Mouse (Mus musculus): ENCODE measurements around the gene Itm2a. TPM values are rescaled to one million over a fixed set of nuclear protein-coding genes. Genes with fewer than 3 reads are reported as not detected.

Gene Itm2a
- 171 TPM for polyA plus RNA-seq (2017; shearing (Covaris generic))

GRCm38 (mm10) chrX:107402915-107403912 is at the start of gene Itm2a:
Gene Itm2a, minus strand, starts transcription at chrX:107403376.

Other genes starting within 250 kb of the Itm2a start
- gene Gpr174, start 147.5 kb downstream of the Itm2a start, polyA plus RNA-seq (2017; shearing (Covaris generic)) = 78.6 TPM

Data from CD4-positive, CD25-positive, alpha-beta regulatory T cell (primary cell).